30 mouse cellular contexts compared by ENCODE assay signal in genomic region chr3:108983989-108984388, GRCm38 (mm10). TPM values are rescaled to one million over a fixed set of nuclear protein-coding genes. Genes with fewer than 3 reads are reported as not detected.
A peak's percentile ranks its signal among the peaks of the same experiment; 100 is the strongest.
DNase-seq lines count a peak whose midpoint lies in the region; ATAC-seq and TF ChIP-seq lines count a peak whose summit lies in the region.
"Had no signal": no experiment of that assay in that cellular context is flagged by ENCODE, and none has a peak within 500 bp of the region (broad histone marks: within the 10 kb centered on the region; RNA-seq: fewer than 3 reads in every experiment).

No protein-coding gene starts in this region.

- peaks cover 9 to 10% of the 10 kb centered on the region in 2 experiments for H3K4me1 ChIP-seq in MEL (ENCODE audit: control insufficient read depth in 1 of 2, insufficient read depth in 2 of 2, low read length in 2 of 2)
- H3K4me1 ChIP-seq in liver, embryonic 11.5 days (replicated peaks; ENCODE audit: control insufficient read depth, insufficient read depth, low read length), result peaks cover 8% of the 10 kb centered on the region; the same call in 1 of the 2 replicates
- H3K4me1 ChIP-seq in forebrain, embryonic 16.5 days (replicated peaks; ENCODE audit: control insufficient read depth, insufficient read depth, low read length), result no peaks in the 10 kb centered on the region
- H3K4me1 ChIP-seq: embryonic facial prominence, embryonic 10.5 days; stomach, embryonic 15.5 days had no signal

- H3K27me3 ChIP-seq in MEL (ENCODE audit: control insufficient read depth in 1 of 2, insufficient read depth in 2 of 2, low read length in 2 of 2), result no peaks in the 10 kb centered on the region
- no peaks in the 10 kb centered on the region for H3K27me3 ChIP-seq in liver, embryonic 11.5 days (replicated peaks; ENCODE audit: control insufficient read depth, insufficient read depth, low read length)
- H3K27me3 ChIP-seq in forebrain, embryonic 16.5 days (replicated peaks; ENCODE audit: control insufficient read depth, insufficient read depth, low read length), result no peaks in the 10 kb centered on the region
- H3K27me3 ChIP-seq: forebrain, embryonic 12.5 days; midbrain, embryonic 13.5 days; neural tube, embryonic 13.5 days; stomach, embryonic 15.5 days had no signal

- TF ChIP-seq EP300 in MEL (IDR thresholded peaks at IDR 0.05; ENCODE audit: low read depth in 1 of 2, low read length in 2 of 2), result peak; percentile 82 to 86

- H3K9me3 ChIP-seq in MEL (replicated peaks; ENCODE audit: insufficient read depth, low read length), result no peaks in the 10 kb centered on the region
- H3K9me3 ChIP-seq in liver, embryonic 11.5 days (ENCODE audit: control insufficient read depth, low read length), result no peaks in the 10 kb centered on the region
- H3K9me3 ChIP-seq in forebrain, embryonic 16.5 days (ENCODE audit: control insufficient read depth, low read length), result no peaks in the 10 kb centered on the region
- H3K9me3 ChIP-seq: embryonic facial prominence, embryonic 10.5 days; forebrain, embryonic 12.5 days; midbrain, embryonic 13.5 days; neural tube, embryonic 13.5 days; stomach, embryonic 15.5 days had no signal

- peak in 1 of 2 experiments; percentile 38; a peak in 1 of 4 replicates for TF ChIP-seq POLR2A in MEL (IDR thresholded peaks at IDR 0.05; ENCODE audit: control insufficient read depth in 1 of 2, insufficient read depth in 1 of 2, low read depth in 1 of 2, low read length in 2 of 2, poor library complexity in 1 of 2)

- ATAC-seq in liver, embryonic 11.5 days (replicated peaks; ENCODE audit: low FRiP score), result peak; percentile 82
- peak; percentile 82 for ATAC-seq in megakaryocyte progenitor cell, adult 5-6 weeks (replicated peaks; ENCODE audit: poor library complexity)
- ATAC-seq in forebrain, embryonic 16.5 days, result no peak
- ATAC-seq: inflammation-experienced regulatory T-cells, adult 6 months; midbrain, embryonic 13.5 days had no signal

- peak; percentile 79 for DNase-seq in MEL (ENCODE audit: low read depth, low spot score)
- no peak for DNase-seq in liver, embryonic 11.5 days (ENCODE audit: low spot score)
- DNase-seq in thymus, postnatal 25 days, result peak; percentile 51
- no peak for DNase-seq in adrenal gland, adult 2 months
- no peak for DNase-seq in embryo, embryonic 10.5 days (ENCODE audit: low spot score)
- DNase-seq: adrenal gland, postnatal 10 days; B cell, adult 2 months; cerebellum, adult 11 months; cerebellum, postnatal 14 days; gastrocnemius, postnatal 25 days; heart, adult 2 months; heart, postnatal 4 days; kidney, adult 2 months; kidney, postnatal 10 days; layer of hippocampus, postnatal 36 days; right cerebral cortex, postnatal 25 days had no signal

- no peak overlapping the region for H3K4me3 ChIP-seq in MEL (ENCODE audit: control insufficient read depth in 1 of 2, insufficient read depth in 1 of 2, low read depth in 2 of 2, low read length in 2 of 2)
- H3K4me3 ChIP-seq in liver, embryonic 11.5 days (ENCODE audit: low read depth, low read length), result no peak overlapping the region
- H3K4me3 ChIP-seq in forebrain, embryonic 16.5 days (replicated peaks; ENCODE audit: low read length), result no peak overlapping the region
- H3K4me3 ChIP-seq: embryonic facial prominence, embryonic 10.5 days; forebrain, embryonic 12.5 days; heart, adult 2 months; layer of hippocampus, adult 2 months; midbrain, embryonic 13.5 days; neural tube, embryonic 13.5 days; stomach, embryonic 15.5 days had no signal

- TF ChIP-seq RAD21 in MEL (IDR thresholded peaks at IDR 0.05; ENCODE audit: low read depth, low read length), result no peak

- H3K27ac ChIP-seq in MEL (ENCODE audit: control insufficient read depth, low read depth, low read length), result peak overlapping the region; percentile 68
- H3K27ac ChIP-seq in liver, embryonic 11.5 days (ENCODE audit: low read depth, low read length), result no peak overlapping the region
- H3K27ac ChIP-seq in forebrain, embryonic 16.5 days (ENCODE audit: low read length), result no peak overlapping the region
- H3K27ac ChIP-seq: embryonic facial prominence, embryonic 10.5 days; forebrain, embryonic 12.5 days; heart, adult 2 months; layer of hippocampus, adult 2 months; macrophage; midbrain, embryonic 13.5 days; neural tube, embryonic 13.5 days; stomach, embryonic 15.5 days had no signal

- no peaks in the 10 kb centered on the region for H3K79me2 ChIP-seq in MEL (ENCODE audit: control insufficient read depth, insufficient read depth, low read length, poor library complexity)

- H3K9ac ChIP-seq in MEL (ENCODE audit: control insufficient read depth, low read depth, low read length, poor library complexity, severe bottlenecking), result no peak overlapping the region
- no peak overlapping the region for H3K9ac ChIP-seq in liver, embryonic 11.5 days (ENCODE audit: low read depth, low read length)
- no peak overlapping the region for H3K9ac ChIP-seq in forebrain, embryonic 16.5 days (replicated peaks; ENCODE audit: low read depth, low read length)
- H3K9ac ChIP-seq: forebrain, embryonic 12.5 days; midbrain, embryonic 13.5 days; neural tube, embryonic 13.5 days; stomach, embryonic 15.5 days had no signal

- peaks cover 0 to 18% of the 10 kb centered on the region in 2 experiments; a peak in 2 of 4 replicates for H3K36me3 ChIP-seq in MEL (ENCODE audit: control insufficient read depth in 1 of 2, insufficient read depth in 2 of 2, low read length in 2 of 2)
- no peaks in the 10 kb centered on the region; the same call in 1 of the 2 replicates for H3K36me3 ChIP-seq in liver, embryonic 11.5 days (ENCODE audit: control insufficient read depth, insufficient read depth, low read length)
- peaks cover 8% of the 10 kb centered on the region for H3K36me3 ChIP-seq in forebrain, embryonic 16.5 days (ENCODE audit: control insufficient read depth, insufficient read depth)

- no peak for TF ChIP-seq CTCF in MEL (IDR thresholded peaks at IDR 0.05 in 2 of 3, conservative IDR thresholded peaks at IDR 0.05 in 1 of 3; ENCODE audit: control insufficient read depth in 1 of 3, insufficient read depth in 1 of 3, low read depth in 2 of 3, low read length in 3 of 3, poor library complexity in 1 of 3, severe bottlenecking in 1 of 3)

- 28% methylated on average over 5 of the region's 5 CpGs for WGBS in liver, embryonic 11.5 days
- 86% methylated on average over 5 of the region's 5 CpGs for WGBS in forebrain, embryonic 16.5 days

- H3K4me2 ChIP-seq in liver, embryonic 11.5 days, result no peak overlapping the region
- no peak overlapping the region for H3K4me2 ChIP-seq in forebrain, embryonic 16.5 days (ENCODE audit: low read length)
- H3K4me2 ChIP-seq: forebrain, embryonic 12.5 days; midbrain, embryonic 13.5 days; neural tube, embryonic 13.5 days; stomach, embryonic 15.5 days had no signal

TF ChIP-seq in MEL, 35 proteins besides CTCF, POLR2A, EP300 and RAD21 (continues in another document):
- peak; percentile 80 for TF ChIP-seq ETS1 (IDR thresholded peaks at IDR 0.05; ENCODE audit: low read depth, low read length)
- TF ChIP-seq MEF2A (IDR thresholded peaks at IDR 0.05; ENCODE audit: extremely low read depth, insufficient replicate concordance, low read depth, low read length, poor library complexity, severe bottlenecking), result no peak
- TF ChIP-seq NELFE (IDR thresholded peaks at IDR 0.05; ENCODE audit: low read depth, low read length), result no peak
- TF ChIP-seq USF2 (IDR thresholded peaks at IDR 0.05; ENCODE audit: borderline replicate concordance in 1 of 2, insufficient read depth in 1 of 2, low read depth in 1 of 2, low read length in 2 of 2), result no peak
- TF ChIP-seq E2F4 (IDR thresholded peaks at IDR 0.05; ENCODE audit: borderline replicate concordance, low read depth, low read length), result no peak
- peak; percentile 92 for TF ChIP-seq GATA1 (IDR thresholded peaks at IDR 0.05; ENCODE audit: low read depth, low read length)
- TF ChIP-seq MYC (IDR thresholded peaks at IDR 0.05; ENCODE audit: low read depth, low read length), result peak; percentile 69; the same call in 1 of the 2 replicates
- no peak for TF ChIP-seq JUND (IDR thresholded peaks at IDR 0.05; ENCODE audit: low read depth, low read length)
- peak; percentile 60; the same call in 1 of the 2 replicates for TF ChIP-seq ELF1 (IDR thresholded peaks at IDR 0.05; ENCODE audit: low read depth, low read length)
- no peak for TF ChIP-seq KAT2A (conservative IDR thresholded peaks at IDR 0.05; ENCODE audit: low read depth, low read length)
- peak; percentile 67 for TF ChIP-seq MXI1 (IDR thresholded peaks at IDR 0.05; ENCODE audit: low read depth, low read length)

RNA-seq across cellular contexts. Expression of gene Fam102b, which starts 43.4 kb away (rescaled TPM):
- total RNA-seq in MEL (2012; rRNA removed), result 13.0 and 14.1 TPM in 2 replicates
- 10 to 100 TPM; 10.4 to 26.9 TPM for polyA plus RNA-seq in MEL (2012; ENCODE audit: insufficient read depth in 1 of 2, insufficient read length in 2 of 2, low read depth in 1 of 2, low replicate concordance in 2 of 2, missing spikeins in 1 of 2)
- polyA plus RNA-seq in liver, embryonic 11.5 days (2014; fragmentation: Nextera tagmentation; extraction: Ambion mirVana), result 6.2 and 6.6 TPM in 2 replicates
- total RNA-seq in megakaryocyte progenitor cell, adult 5-6 weeks (2015), result 26.6 and 27.6 TPM in 2 replicates
- total RNA-seq in megakaryocyte progenitor cell, adult 5-6 weeks (2017), result 31.1 and 34.7 TPM in 2 replicates
- total RNA-seq in adrenal gland, adult 2 months (2021), result 1 to 10 TPM; 3.8 to 9.4 TPM
- 0.98 and 1.0 TPM in 2 replicates for polyA plus RNA-seq in adrenal gland, adult 2 months (2012; rRNA removed)
- polyA plus RNA-seq in forebrain, embryonic 16.5 days (2015; fragmentation: Nextera tagmentation; extraction: Ambion mirVana), result 10.0 and 10.4 TPM in 2 replicates

RNA-seq across cellular contexts. Expression of gene Gm9857, which starts 43.7 kb away (rescaled TPM):
- not detected in 2 replicates for total RNA-seq in MEL (2012; rRNA removed)
- polyA plus RNA-seq in MEL (2012; ENCODE audit: insufficient read depth in 1 of 2, insufficient read length in 2 of 2, low read depth in 1 of 2, low replicate concordance in 2 of 2, missing spikeins in 1 of 2), result not detected
- not detected in 2 replicates for polyA plus RNA-seq in liver, embryonic 11.5 days (2014; fragmentation: Nextera tagmentation; extraction: Ambion mirVana)
- total RNA-seq in megakaryocyte progenitor cell, adult 5-6 weeks (2015), result not detected in 2 replicates
- total RNA-seq in megakaryocyte progenitor cell, adult 5-6 weeks (2017), result not detected in 2 replicates
- total RNA-seq in adrenal gland, adult 2 months (2021), result not detected
- polyA plus RNA-seq in adrenal gland, adult 2 months (2012; rRNA removed), result not detected in 2 replicates
- 0.71 and 1.3 TPM in 2 replicates for polyA plus RNA-seq in forebrain, embryonic 16.5 days (2015; fragmentation: Nextera tagmentation; extraction: Ambion mirVana)
- total RNA-seq: adrenal gland, postnatal 10 days; gastrocnemius, postnatal 25 days; heart, adult 2 months; heart, postnatal 4 days; layer of hippocampus, adult 2 months; layer of hippocampus, postnatal 36 days; left cerebral cortex, postnatal 14 days had no signal
- polyA plus RNA-seq: embryonic facial prominence, embryonic 10.5 days; forebrain, embryonic 12.5 days; heart, adult 2 months; heart, embryonic 14.5 days; inflammation-experienced regulatory T-cells, adult 6 months; lung, embryonic 16.5 days; macrophage; neural tube, embryonic 13.5 days; spleen, adult 2 months had no signal

RNA-seq across cellular contexts. Expression of gene Henmt1, which starts 44.3 kb away (rescaled TPM):
- total RNA-seq in MEL (2012; rRNA removed), result 0.10 TPM in 1 of 2 replicates, not detected in the other
- under 1 TPM in 1 of 2 experiments, not detected in 1; 0.08 TPM for polyA plus RNA-seq in MEL (2012; ENCODE audit: insufficient read depth in 1 of 2, insufficient read length in 2 of 2, low read depth in 1 of 2, low replicate concordance in 2 of 2, missing spikeins in 1 of 2)
- 0.29 and 0.30 TPM in 2 replicates for polyA plus RNA-seq in liver, embryonic 11.5 days (2014; fragmentation: Nextera tagmentation; extraction: Ambion mirVana)
- 0.56 TPM in 1 of 2 replicates, not detected in the other for total RNA-seq in megakaryocyte progenitor cell, adult 5-6 weeks (2015)
- total RNA-seq in megakaryocyte progenitor cell, adult 5-6 weeks (2017), result 0.64 TPM in 1 of 2 replicates, not detected in the other
- not detected for total RNA-seq in adrenal gland, adult 2 months (2021)
- polyA plus RNA-seq in adrenal gland, adult 2 months (2012; rRNA removed), result not detected in 2 replicates
- polyA plus RNA-seq in forebrain, embryonic 16.5 days (2015; fragmentation: Nextera tagmentation; extraction: Ambion mirVana), result 1.2 and 1.7 TPM in 2 replicates
- total RNA-seq: adrenal gland, postnatal 10 days; gastrocnemius, postnatal 25 days; heart, adult 2 months; heart, postnatal 4 days had no signal
- polyA plus RNA-seq: heart, adult 2 months; heart, embryonic 14.5 days; macrophage had no signal

Comparison
In these comparisons a context has a peak if more than half of its experiments do, and no peak if none do; other contexts are left out.
1. DNase-seq: peak in MEL (single experiment) and thymus, postnatal 25 days (single experiment); none in liver, embryonic 11.5 days (single experiment), adrenal gland, adult 2 months (single experiment) and embryo, embryonic 10.5 days (single experiment).